Mouse (Mus musculus) embryonic fibroblast, embryonic 13.5 days (primary cell): Measurements from ENCODE around the gene Olfr1342.

ENCODE experiments used
- CTCF ChIP-seq: IDR thresholded peaks from 2 replicates; pipeline ENCODE4 v1.5.1; 2011; ENCODE audit warnings: mild to moderate bottlenecking, control low read depth, low read length, moderate library complexity, borderline replicate concordance; ENCODE audit not compliant: insufficient read depth
- POLR2A ChIP-seq: IDR thresholded peaks from 2 replicates; pipeline ENCODE4 v1.6.1; 2011; ENCODE audit warnings: low read depth, mild to moderate bottlenecking, control low read depth, low read length, moderate library complexity

DNA sequence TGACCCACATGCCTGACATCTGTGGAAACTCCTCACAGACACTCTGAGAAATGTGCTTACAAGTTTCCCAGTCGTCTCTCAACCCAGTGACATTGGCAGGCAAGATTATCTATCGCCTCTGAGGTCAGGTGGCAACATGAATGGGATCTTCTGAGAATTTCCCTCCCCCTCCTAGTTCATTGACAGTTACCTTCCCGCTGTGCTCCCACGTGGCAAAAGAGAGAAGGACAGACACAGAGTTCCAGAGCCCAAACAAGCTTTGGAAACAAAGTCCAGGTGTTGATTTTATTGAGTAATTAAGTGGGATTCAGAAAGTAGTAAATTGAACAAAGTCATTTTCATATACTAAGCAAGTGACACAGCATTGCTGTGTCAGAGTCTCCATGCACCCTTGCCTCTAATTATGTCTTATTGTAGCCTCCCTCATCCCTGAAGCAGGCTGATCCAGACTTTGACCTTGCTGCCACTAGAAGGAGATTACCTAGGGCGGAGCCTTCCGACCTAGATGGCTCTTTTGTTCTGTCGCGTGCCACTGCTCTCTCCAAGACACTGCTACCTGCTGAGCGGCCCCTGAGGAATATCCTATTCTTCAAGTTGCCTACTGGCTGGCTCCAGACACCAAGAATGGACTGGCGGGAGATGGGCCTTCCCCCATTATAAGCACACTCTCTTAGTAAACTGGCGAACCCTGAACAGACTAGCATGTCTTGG is 48.6 kb upstream of the Olfr1342 start:
- TF ChIP-seq POLR2A = no peak
- no peak for TF ChIP-seq CTCF
